Mouse (Mus musculus): ENCODE results near the gene Mapk12. TPM values are rescaled to one million over a fixed set of nuclear protein-coding genes. Genes with fewer than 3 reads are reported as not detected.

The Mapk12 gene
- total and polyA plus RNA-seq, 2 experiments from 2014 or later: 18.9 to 55.2 TPM

DNA sequence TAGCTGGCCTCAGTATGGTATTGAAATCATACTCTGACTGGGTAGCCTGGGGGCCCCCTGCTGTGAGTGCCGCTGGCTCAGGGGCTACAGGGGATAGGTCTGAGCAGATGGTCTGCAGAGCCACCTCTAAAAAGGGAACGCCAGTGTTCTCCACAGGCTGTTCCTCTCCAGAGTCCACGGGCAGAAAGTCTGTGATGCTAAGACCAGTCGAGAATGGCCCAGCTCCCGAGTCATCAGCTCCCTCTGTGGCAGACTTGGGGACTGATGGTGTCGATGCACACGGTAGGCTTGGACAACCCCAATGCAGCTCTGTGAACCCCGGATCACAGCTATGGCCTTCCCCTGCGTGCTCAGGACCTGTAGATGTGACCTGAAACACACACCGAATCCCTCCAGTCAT is 36.6 kb downstream of the Mapk12 start:
- no peak for DNase-seq (ENCODE audit: low spot score)
- no peak for TF ChIP-seq EP300 (IDR thresholded peaks at IDR 0.05; ENCODE audit: low read depth)
- TF ChIP-seq CTCF (IDR thresholded peaks at IDR 0.05; ENCODE audit: low read depth): no peak
- H3K27ac ChIP-seq (ENCODE audit: low read depth): no peak overlapping the region
- no peaks in the 10 kb centered on the region for H3K9me3 ChIP-seq (replicated peaks; ENCODE audit: control insufficient read depth, low read length)
- ATAC-seq (ENCODE audit: insufficient read depth, low read depth): no peak
- H3K4me3 ChIP-seq (ENCODE audit: low read depth, low read length): no peak overlapping the region
- no peaks in the 10 kb centered on the region for H3K4me1 ChIP-seq (ENCODE audit: control insufficient read depth, insufficient read depth)
- H3K9ac ChIP-seq (replicated peaks; ENCODE audit: low read depth, low read length): no peak overlapping the region
- H3K4me2 ChIP-seq (ENCODE audit: low read depth, low read length): no peak overlapping the region
- peaks cover 95% of the 10 kb centered on the region for H3K36me3 ChIP-seq (replicated peaks; ENCODE audit: control insufficient read depth, insufficient read depth, low read length)
- 85% methylated on average over 10 of the region's 10 CpGs for WGBS
- no peaks in the 10 kb centered on the region for H3K27me3 ChIP-seq (ENCODE audit: control insufficient read depth, insufficient read depth, low read length)

DNA sequence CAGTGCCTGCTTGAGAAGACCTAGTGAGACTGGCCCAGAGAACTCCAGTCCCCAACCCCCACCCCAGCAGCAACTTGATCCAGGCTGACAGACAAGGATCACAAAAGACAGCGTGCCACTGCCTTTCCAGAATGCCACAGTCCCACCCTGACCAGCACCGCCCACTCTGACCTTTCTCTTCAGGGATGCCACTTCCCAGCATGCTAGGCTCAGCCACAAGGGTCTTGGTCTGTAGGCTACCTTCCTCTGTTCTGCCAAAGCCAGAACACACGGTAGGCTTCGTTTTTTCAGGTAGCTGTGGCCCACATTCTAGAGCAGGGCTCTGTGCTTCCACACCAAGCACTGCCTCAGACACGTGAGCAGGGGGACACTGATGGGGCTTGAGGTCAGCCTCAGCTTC is 37.9 kb downstream of the Mapk12 start:
- Histone ChIP-seq H3K9me3 (replicated peaks; ENCODE audit: control insufficient read depth, low read length) (no peaks in the 10 kb centered on the region), H3K9ac (replicated peaks; ENCODE audit: low read depth, low read length) (no peak overlapping the region), H3K27me3 (ENCODE audit: control insufficient read depth, insufficient read depth, low read length) (no peaks in the 10 kb centered on the region), H3K4me1 (ENCODE audit: control insufficient read depth, insufficient read depth) (no peaks in the 10 kb centered on the region), H3K4me2 (ENCODE audit: low read depth, low read length) (no peak overlapping the region), H3K27ac (ENCODE audit: low read depth) (no peak overlapping the region), H3K4me3 (ENCODE audit: low read depth, low read length) (no peak overlapping the region), H3K36me3 (replicated peaks; ENCODE audit: control insufficient read depth, insufficient read depth, low read length) (peaks cover 95% of the 10 kb centered on the region)
- TF ChIP-seq CTCF (IDR thresholded peaks at IDR 0.05; ENCODE audit: low read depth) (no peak), EP300 (IDR thresholded peaks at IDR 0.05; ENCODE audit: low read depth) (no peak)
- WGBS: 79% methylated on average over 5 of the region's 5 CpGs
- no peak for DNase-seq (ENCODE audit: low spot score)
- no peak for ATAC-seq (ENCODE audit: insufficient read depth, low read depth)

DNA sequence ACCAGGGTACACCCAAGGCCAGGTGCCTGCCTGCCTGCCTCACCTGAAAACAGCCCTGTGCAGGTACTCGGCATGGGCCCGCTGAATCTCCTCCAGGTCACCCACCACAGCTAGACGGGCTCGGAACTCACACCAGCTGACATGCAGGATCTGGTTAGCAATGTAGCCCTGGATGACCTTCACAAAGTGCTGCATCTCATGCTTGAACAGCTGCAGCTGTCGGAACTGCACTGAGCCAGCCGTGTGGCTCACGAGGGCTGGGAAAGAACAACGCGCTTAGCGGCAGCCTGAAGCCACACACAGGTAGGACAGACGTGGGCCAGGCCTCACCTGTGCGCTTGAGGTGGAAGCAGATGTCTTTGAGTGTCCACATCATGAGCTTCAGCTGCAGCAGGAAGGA is 39.7 kb downstream of the Mapk12 start:
- Histone ChIP-seq H3K9me3 (replicated peaks; ENCODE audit: control insufficient read depth, low read length) (no peaks in the 10 kb centered on the region), H3K27ac (ENCODE audit: low read depth) (no peak overlapping the region), H3K4me3 (ENCODE audit: low read depth, low read length) (no peak overlapping the region), H3K4me2 (ENCODE audit: low read depth, low read length) (no peak overlapping the region), H3K4me1 (ENCODE audit: control insufficient read depth, insufficient read depth) (no peaks in the 10 kb centered on the region), H3K9ac (replicated peaks; ENCODE audit: low read depth, low read length) (no peak overlapping the region), H3K27me3 (ENCODE audit: control insufficient read depth, insufficient read depth, low read length) (no peaks in the 10 kb centered on the region), H3K36me3 (replicated peaks; ENCODE audit: control insufficient read depth, insufficient read depth, low read length) (peaks cover 97% of the 10 kb centered on the region)
- no peak for TF ChIP-seq EP300 (IDR thresholded peaks at IDR 0.05; ENCODE audit: low read depth)
- TF ChIP-seq CTCF (IDR thresholded peaks at IDR 0.05; ENCODE audit: low read depth): no peak
- DNase-seq (ENCODE audit: low spot score) (no peak), ATAC-seq (ENCODE audit: insufficient read depth, low read depth) (no peak)
- 82% methylated on average over 12 of the region's 12 CpGs for WGBS

DNA sequence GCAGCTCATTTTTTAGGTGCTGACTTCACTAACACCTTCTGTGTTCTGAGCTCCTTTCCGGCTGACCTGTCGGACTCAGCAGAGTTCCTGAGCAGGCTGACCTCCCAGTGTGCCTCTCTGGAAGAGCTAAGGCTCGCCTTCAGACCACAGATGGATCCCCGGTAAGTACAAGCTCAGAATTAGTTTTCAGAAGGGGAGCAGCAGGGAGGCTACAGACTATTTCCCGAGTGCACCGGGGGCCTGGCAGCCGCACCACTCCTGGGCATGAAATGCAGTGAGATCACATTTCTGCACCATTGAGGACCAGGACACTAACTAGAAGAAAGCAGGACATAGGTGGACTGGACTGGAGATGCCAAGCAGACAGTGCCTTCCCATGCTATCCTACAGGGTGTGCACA is 41.9 kb downstream of the Mapk12 start:
- Histone ChIP-seq H3K4me1 (ENCODE audit: control insufficient read depth, insufficient read depth) (no peaks in the 10 kb centered on the region), H3K27ac (ENCODE audit: low read depth) (no peak overlapping the region), H3K27me3 (ENCODE audit: control insufficient read depth, insufficient read depth, low read length) (no peaks in the 10 kb centered on the region), H3K4me3 (ENCODE audit: low read depth, low read length) (no peak overlapping the region), H3K9me3 (replicated peaks; ENCODE audit: control insufficient read depth, low read length) (no peaks in the 10 kb centered on the region), H3K9ac (replicated peaks; ENCODE audit: low read depth, low read length) (no peak overlapping the region), H3K4me2 (ENCODE audit: low read depth, low read length) (no peak overlapping the region), H3K36me3 (replicated peaks; ENCODE audit: control insufficient read depth, insufficient read depth, low read length) (peaks cover 97% of the 10 kb centered on the region)
- 88% methylated on average over 7 of the region's 7 CpGs for WGBS
- ATAC-seq (ENCODE audit: insufficient read depth, low read depth) (no peak), DNase-seq (ENCODE audit: low spot score) (no peak)
- no peak for TF ChIP-seq EP300 (IDR thresholded peaks at IDR 0.05; ENCODE audit: low read depth)
- TF ChIP-seq CTCF (IDR thresholded peaks at IDR 0.05; ENCODE audit: low read depth): no peak

DNA sequence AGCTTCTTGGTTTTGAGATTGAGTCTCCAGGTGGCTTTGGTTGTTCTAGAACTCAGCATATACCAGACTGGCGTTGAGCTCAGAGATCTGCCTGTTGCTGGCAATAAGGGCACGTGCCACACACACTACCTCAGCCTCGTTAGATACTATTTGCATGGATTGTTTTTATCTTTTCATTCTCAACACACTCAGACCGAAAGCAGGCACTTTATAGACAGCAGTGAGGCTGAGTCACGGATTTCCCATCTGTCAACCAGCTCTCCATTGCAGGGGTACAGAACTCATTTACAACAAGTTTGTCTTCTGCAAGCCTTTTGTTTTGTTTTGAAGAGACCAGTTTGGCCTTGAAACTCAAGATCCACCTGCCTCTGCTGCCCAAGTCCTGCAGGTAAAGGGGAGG is 43.1 kb downstream of the Mapk12 start:
- Histone ChIP-seq H3K4me2 (ENCODE audit: low read depth, low read length) (no peak overlapping the region), H3K27ac (ENCODE audit: low read depth) (no peak overlapping the region), H3K4me3 (ENCODE audit: low read depth, low read length) (no peak overlapping the region), H3K4me1 (ENCODE audit: control insufficient read depth, insufficient read depth) (no peaks in the 10 kb centered on the region), H3K9ac (replicated peaks; ENCODE audit: low read depth, low read length) (no peak overlapping the region), H3K27me3 (ENCODE audit: control insufficient read depth, insufficient read depth, low read length) (no peaks in the 10 kb centered on the region), H3K36me3 (replicated peaks; ENCODE audit: control insufficient read depth, insufficient read depth, low read length) (peaks cover 98% of the 10 kb centered on the region), H3K9me3 (replicated peaks; ENCODE audit: control insufficient read depth, low read length) (no peaks in the 10 kb centered on the region)
- DNase-seq (ENCODE audit: low spot score) (no peak), ATAC-seq (ENCODE audit: insufficient read depth, low read depth) (no peak)
- no peak for TF ChIP-seq CTCF (IDR thresholded peaks at IDR 0.05; ENCODE audit: low read depth)
- TF ChIP-seq EP300 (IDR thresholded peaks at IDR 0.05; ENCODE audit: low read depth): no peak
- 89% methylated on average over 5 of the region's 5 CpGs for WGBS

DNA sequence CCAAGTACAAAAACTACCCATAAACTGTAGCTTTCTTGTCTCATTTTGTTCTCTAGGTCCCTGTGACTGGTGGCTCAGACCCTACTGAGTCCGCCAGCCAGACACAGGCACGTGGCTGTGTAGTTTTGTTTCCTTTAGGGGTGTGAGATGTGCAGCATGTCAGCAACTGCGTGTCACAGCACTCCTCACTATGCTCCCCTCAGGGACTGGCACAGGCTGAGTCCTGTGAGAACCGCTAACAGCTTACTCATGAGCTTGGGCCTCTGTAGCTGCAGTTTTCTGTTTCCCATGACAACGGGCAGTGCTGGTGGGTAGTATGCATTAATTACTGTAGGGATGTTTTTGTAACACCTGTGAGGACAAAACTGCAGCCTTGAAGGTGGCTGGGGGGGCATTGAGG is 48.3 kb downstream of the Mapk12 start:
- 78% methylated on average over 5 of the region's 5 CpGs for WGBS
- no peak for DNase-seq (ENCODE audit: low spot score)
- ATAC-seq (ENCODE audit: insufficient read depth, low read depth): no peak

More for the DNA sequence above, 48.3 kb downstream of the Mapk12 start:
- no peak overlapping the region for H3K4me3 ChIP-seq (ENCODE audit: low read depth, low read length)
- TF ChIP-seq CTCF (IDR thresholded peaks at IDR 0.05; ENCODE audit: low read depth) (no peak), EP300 (IDR thresholded peaks at IDR 0.05; ENCODE audit: low read depth) (no peak)
- H3K36me3 ChIP-seq (replicated peaks; ENCODE audit: control insufficient read depth, insufficient read depth, low read length): peaks cover 48% of the 10 kb centered on the region
- H3K9ac ChIP-seq (replicated peaks; ENCODE audit: low read depth, low read length): no peak overlapping the region
- no peak overlapping the region for H3K27ac ChIP-seq (ENCODE audit: low read depth)
- H3K4me1 ChIP-seq (ENCODE audit: control insufficient read depth, insufficient read depth): peaks cover 10% of the 10 kb centered on the region; the same call in 1 of the 2 replicates
- no peaks in the 10 kb centered on the region for H3K27me3 ChIP-seq (ENCODE audit: control insufficient read depth, insufficient read depth, low read length)
- H3K9me3 ChIP-seq (replicated peaks; ENCODE audit: control insufficient read depth, low read length): no peaks in the 10 kb centered on the region
- H3K4me2 ChIP-seq (ENCODE audit: low read depth, low read length): no peak overlapping the region

Data from heart, postnatal 0 days (tissue).